Mouse (Mus musculus): ENCODE measurements around the gene Rab29.

- no peak for TF ChIP-seq CTCF (IDR thresholded peaks at IDR 0.05; ENCODE audit: low read depth, low read length)
- TF ChIP-seq TAL1 (conservative IDR thresholded peaks at IDR 0.05; ENCODE audit: low read depth, low read length), result no peak
- no peak for TF ChIP-seq POLR2AphosphoS5 (IDR thresholded peaks at IDR 0.05; ENCODE audit: insufficient replicate concordance, low read depth, low read length)
- no peak for TF ChIP-seq GATA1 (IDR thresholded peaks at IDR 0.05; ENCODE audit: borderline replicate concordance, low read length)
These were observed 894 bp downstream of the Rab29 start for GRCm38 (mm10) chr1:131867946-131868290.
